Mouse (Mus musculus) spleen, postnatal 4 days (tissue): ENCODE data around the gene Ifit2.
"Not testable (repeated sequence)": the region's sequence is repeated elsewhere in the genome, so short reads cannot be mapped to it uniquely, and the experiment has no call there.

Experiments
- DNase-seq, 2 experiments: peaks; one replicate each; pipeline ENCODE4 v3.0.0; 2022; ENCODE audit warnings: low spot score in 2 of 2

The Ifit2 gene

DNA sequence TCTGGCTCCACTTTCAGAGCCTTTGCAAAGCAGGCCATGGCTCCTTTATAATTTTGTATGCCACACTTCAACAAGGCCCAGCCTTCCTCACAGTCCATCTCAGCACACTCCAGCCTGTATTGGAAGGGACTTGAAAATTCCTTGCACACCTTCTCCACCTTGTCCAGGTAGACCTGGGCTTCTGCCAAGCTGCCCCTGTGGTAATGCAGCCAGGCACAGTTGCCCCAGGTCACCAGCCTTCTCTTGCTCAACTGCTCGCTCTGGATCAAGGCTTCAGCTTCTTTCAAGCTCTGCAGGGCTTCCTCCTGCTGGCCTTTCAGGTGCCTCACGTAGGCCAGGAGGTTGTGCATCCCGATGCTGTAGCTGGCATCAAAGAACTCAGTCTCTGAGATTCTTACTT, 44.0 kb downstream of the Ifit2 start:
- not testable (repeated sequence) for DNase-seq

GRCm38 (mm10) chr19:34596811-34597210, 46.3 kb downstream of the Ifit2 start:
- no peak for DNase-seq

- DNase-seq, result no peak
Observed at GRCm38 (mm10) chr19:34598341-34598740, 47.8 kb downstream of the Ifit2 start.

GRCm38 (mm10) chr19:34599250-34599649, 48.8 kb downstream of the Ifit2 start:
- not testable (repeated sequence) for DNase-seq

DNA sequence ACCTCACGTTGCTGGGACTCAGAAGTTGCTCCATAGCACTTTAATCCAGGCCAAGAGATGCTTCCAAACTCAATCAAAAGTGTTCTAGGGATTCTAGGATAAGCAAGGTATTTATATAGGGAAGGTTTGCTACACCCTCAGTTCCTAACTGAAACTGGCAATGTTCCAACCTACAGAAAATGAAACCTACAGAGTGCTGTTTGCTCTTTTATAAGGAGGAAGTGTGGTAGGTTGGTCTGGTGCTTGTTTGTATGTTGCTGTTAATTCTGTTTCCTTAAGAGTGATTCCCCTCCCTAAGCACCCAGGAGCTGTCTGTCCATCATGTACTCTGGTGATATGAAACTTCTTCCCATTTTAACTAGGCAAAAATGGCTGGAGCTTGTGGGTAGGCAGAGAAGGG, 51.4 kb downstream of the Ifit2 start, which contains the start of gene Ifit1bl1:
TSS of gene Ifit1bl1 (minus strand) at position 69 of the 400 bp plus-strand sequence.
- not testable (repeated sequence) for DNase-seq

DNA sequence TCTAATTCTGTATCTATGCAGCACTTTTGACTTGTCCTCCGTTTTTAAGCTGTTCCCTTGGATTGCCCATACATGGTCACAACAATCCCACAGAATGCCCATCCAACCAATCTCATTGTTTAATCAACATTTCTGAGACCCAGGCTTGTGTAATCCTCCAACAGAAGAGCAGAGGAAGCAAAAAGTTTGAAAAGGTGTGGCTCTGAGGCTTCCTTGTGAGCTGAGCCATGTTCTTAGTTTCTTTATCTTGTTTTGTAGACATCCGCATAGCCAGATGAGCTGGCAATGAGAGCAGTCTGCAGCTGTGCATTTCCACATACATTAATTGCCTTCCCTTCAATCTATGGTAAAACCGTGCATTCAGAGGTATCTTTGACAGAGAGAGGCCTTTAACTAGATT, 55.0 kb downstream of the Ifit2 start:
- DNase-seq, result no peak

- not testable (repeated sequence) for DNase-seq
Observed at GRCm38 (mm10) chr19:34607237-34608051, 57.0 kb downstream of the Ifit2 start, which contains the start of gene Ifit3b. Gene Ifit3b, plus strand, starts transcription at chr19:34607970.

GRCm38 (mm10) chr19:34610118-34610517, 59.6 kb downstream of the Ifit2 start:
- not testable (repeated sequence) for DNase-seq

DNA sequence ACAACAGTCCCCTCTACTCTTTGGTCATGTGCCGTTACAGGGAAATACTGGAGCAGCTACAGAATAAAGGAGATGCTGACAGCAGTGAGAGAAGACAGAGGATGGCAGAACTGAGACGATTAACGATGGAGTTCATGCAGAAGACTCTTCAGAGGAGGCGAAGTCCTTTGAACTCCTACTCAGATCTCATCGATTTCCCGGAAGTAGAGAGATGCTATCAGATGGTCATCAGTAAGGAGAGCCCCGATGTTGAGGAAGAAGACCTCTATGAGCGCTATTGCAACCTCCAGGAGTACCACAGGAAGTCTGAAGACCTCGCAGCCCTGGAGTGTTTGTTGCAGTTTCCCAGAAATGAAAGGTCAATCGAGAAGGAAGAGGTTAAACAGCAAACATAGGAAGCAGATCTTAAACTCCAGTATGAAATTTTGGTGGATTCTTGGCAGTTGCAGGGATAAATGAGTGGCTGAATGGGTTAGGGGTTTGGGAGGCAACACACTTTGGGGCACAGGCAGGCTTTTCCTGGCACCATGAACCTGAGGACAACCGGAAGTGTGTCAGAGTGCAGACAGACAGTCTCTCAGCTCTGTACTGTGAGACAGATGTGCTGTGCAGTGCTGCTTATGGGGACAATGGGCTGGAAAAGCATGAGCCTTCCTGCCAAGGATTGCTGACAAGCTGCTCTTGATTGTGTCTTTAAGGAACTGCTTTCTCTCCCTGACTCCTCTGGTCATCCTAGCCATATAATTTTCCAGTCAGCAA, 61.9 kb downstream of the Ifit2 start:
- not testable (repeated sequence) for DNase-seq

DNA sequence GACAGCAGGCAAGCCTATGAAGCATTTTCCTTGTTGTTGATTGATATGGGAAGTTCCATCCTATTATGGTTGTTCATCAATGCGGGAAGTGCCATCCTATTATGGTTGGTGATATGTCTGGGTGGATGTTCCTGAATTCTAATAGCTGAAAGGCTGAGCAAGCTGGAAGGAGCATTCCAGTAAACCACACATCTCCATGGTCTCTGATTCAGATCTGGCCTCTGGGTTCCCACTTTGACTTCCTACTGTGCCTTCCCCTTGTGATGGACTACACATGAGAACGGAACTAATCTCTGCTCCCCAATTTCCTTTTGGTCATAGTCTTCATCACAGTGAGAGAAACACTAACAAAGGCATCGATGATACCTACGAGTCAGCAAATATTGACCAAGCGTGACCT, 70.4 kb downstream of the Ifit2 start:
- DNase-seq, result no peak

- no peak for DNase-seq
Observed at GRCm38 (mm10) chr19:34623781-34624180, 73.3 kb downstream of the Ifit2 start.

- DNase-seq, result no peak
Observed at GRCm38 (mm10) chr19:34624663-34625062, 74.2 kb downstream of the Ifit2 start.
